Mouse (Mus musculus) right cerebral cortex, postnatal 4 days (tissue): ENCODE measurements at regions not wholly inside any gene's neighbourhood (a gene's known extent, or its start where the extent isn't known, plus 50 kb on each side); places are given as distances from the start of the nearest gene placed in this dataset.

ENCODE experiments used
- DNase-seq: peaks from one replicate; pipeline ENCODE4 v3.0.0-alpha.2; 2022

DNA sequence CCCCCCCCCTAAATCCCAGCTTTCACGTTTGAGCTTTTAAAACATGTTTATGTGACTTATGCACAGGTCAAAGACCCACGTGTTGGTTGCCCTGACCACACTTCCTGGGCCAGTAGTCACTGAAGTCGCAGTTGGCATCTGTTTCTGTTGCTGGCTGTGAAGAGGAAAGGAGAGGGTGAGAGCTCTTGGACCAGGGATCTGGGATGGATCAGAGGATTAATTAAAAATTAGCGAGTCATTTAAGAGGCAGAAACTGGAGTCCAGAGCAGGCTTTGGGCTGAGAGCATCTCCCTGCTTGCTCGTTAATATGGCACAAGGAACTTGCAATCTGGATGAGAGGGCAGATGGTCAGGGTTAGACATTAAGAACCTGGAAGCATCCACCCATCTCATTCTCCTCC, 59.1 kb upstream of the Syt6 start:
- DNase-seq, result no peak

DNA sequence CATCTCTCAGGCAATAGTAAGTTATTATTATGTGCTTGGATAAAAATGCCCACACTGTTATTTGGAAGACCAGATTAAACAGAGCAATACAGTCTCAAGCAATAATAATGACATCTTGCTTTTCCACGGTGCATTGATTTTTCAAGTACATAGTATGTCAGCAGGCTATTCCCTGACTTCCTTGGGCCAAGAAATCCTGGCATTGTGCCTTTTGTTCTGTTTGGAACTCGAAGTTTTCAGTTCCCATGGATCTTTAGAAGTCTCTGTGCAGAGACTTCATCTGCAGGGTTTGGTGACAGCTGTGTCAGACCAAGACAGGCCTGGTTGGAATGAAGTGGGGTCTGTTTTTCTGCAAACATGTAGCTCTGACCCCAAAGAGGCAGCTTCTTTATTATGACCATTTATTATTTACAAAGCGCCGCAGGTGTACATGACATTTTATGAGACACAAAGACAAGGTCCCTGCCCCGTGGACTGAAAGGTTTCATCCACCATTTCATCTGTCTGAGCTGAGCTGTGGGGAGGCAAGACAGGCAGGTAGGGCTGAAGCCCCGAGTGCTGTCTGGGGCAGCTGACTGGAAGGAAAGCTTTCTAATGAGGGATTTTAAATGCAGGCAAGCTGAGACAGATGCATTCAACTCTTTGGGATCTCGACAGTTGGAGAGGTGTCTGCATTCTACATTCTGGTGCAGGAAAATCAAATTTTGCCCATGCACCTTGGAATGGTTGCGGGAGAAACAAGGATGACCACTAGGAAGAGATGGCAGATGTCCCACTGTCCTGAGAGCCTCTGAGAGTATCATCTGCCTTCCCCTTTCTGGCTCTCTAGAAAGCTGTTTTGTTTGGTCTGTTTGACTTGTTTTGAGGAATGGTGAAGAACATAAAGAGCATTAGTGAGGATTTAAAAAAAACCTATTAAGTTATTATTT, 57.4 kb upstream of the Syt6 start:
- no peak for DNase-seq

DNA sequence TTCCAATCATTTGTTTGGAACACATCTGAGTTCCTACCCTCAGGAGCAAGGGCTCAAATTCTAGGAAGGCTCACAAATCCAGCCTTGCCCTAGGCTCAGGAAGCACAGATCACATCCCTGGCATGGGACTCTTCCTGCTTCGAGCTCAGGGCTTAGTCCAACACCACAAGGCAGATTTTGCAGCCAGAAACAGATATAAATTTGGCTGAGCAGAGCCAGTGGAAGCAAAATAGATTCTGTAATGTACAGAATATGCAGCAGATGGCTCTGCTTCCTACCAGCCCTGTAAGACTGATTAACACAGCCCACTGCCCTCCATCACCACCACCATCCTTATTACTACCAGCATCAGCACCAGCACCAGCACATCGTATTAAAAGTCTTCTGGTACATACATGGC, 56.4 kb upstream of the Syt6 start:
- DNase-seq, result no peak
